Mouse (Mus musculus) T-cell, adult 2 months (primary cell): ENCODE results near the gene Rnasel.
"Not testable (repeated sequence)": the region's sequence is repeated elsewhere in the genome, so short reads cannot be mapped to it uniquely, and the experiment has no call there.

ENCODE experiments used
- DNase-seq: peaks from one replicate; pipeline ENCODE4 v3.0.0; 2022; ENCODE audit warnings: low spot score

The Rnasel gene

GRCm38 (mm10) chr1:153737101-153738085 is 11.8 kb upstream of the Rnasel start:
- no peak for DNase-seq

GRCm38 (mm10) chr1:153739437-153740015 is 9.7 kb upstream of the Rnasel start:
- no peak for DNase-seq

GRCm38 (mm10) chr1:153740145-153740544 is 9.1 kb upstream of the Rnasel start, which contains the start of gene Rgs16:
Gene Rgs16, plus strand, starts transcription at chr1:153740349.
- peak; percentile 56 for DNase-seq

GRCm38 (mm10) chr1:153740775-153741400 is 8.3 kb upstream of the Rnasel start:
- DNase-seq = no peak

- no peak for DNase-seq
Measured at GRCm38 (mm10) chr1:153741551-153742316, 7.5 kb upstream of the Rnasel start.

- DNase-seq = peak; percentile 66
Measured at GRCm38 (mm10) chr1:153742374-153743155, 6.7 kb upstream of the Rnasel start.

GRCm38 (mm10) chr1:153746119-153746670 is 3.0 kb upstream of the Rnasel start:
- no peak for DNase-seq

- peak; percentile 69 for DNase-seq
Measured at GRCm38 (mm10) chr1:153746728-153747127, 2.5 kb upstream of the Rnasel start.

- no peak for DNase-seq
Measured at GRCm38 (mm10) chr1:153747861-153748530, 1.2 kb upstream of the Rnasel start.

GRCm38 (mm10) chr1:153748549-153748948 is 677 bp upstream of the Rnasel start:
- DNase-seq = peak; percentile 75

GRCm38 (mm10) chr1:153750054-153750453 is 828 bp downstream of the Rnasel start:
- no peak for DNase-seq

- DNase-seq = peak; percentile 81
Measured at GRCm38 (mm10) chr1:153751763-153752301, 2.6 kb downstream of the Rnasel start.

- no peak for DNase-seq
Measured at GRCm38 (mm10) chr1:153752521-153752920, 3.3 kb downstream of the Rnasel start.

GRCm38 (mm10) chr1:153753725-153754464 is 4.7 kb downstream of the Rnasel start:
- DNase-seq = no peak

- DNase-seq = no peak
Measured at GRCm38 (mm10) chr1:153764136-153764535, 14.9 kb downstream of the Rnasel start.

- no peak for DNase-seq
Measured at GRCm38 (mm10) chr1:153766298-153766697, 17.1 kb downstream of the Rnasel start.

GRCm38 (mm10) chr1:153767281-153767680 is 18.1 kb downstream of the Rnasel start:
- DNase-seq = no peak

- DNase-seq = no peak
Measured at GRCm38 (mm10) chr1:153768465-153768864, 19.2 kb downstream of the Rnasel start.

- DNase-seq = not testable (repeated sequence)
Measured at GRCm38 (mm10) chr1:153769571-153769970, 20.3 kb downstream of the Rnasel start.
